Mouse (Mus musculus) regulatory T cell (primary cell): ENCODE data around the gene Cyp1a2.

Source experiments
- in situ Hi-C: fragments of 300-600 bp; cut with MboI, MseI; formaldehyde crosslinking; loops from one replicate; pipeline ENCODE4 v1.15.1; 2025; ENCODE audit warnings: high pct_unique_total_duplicates

Cyp1a2 gene

DNA sequence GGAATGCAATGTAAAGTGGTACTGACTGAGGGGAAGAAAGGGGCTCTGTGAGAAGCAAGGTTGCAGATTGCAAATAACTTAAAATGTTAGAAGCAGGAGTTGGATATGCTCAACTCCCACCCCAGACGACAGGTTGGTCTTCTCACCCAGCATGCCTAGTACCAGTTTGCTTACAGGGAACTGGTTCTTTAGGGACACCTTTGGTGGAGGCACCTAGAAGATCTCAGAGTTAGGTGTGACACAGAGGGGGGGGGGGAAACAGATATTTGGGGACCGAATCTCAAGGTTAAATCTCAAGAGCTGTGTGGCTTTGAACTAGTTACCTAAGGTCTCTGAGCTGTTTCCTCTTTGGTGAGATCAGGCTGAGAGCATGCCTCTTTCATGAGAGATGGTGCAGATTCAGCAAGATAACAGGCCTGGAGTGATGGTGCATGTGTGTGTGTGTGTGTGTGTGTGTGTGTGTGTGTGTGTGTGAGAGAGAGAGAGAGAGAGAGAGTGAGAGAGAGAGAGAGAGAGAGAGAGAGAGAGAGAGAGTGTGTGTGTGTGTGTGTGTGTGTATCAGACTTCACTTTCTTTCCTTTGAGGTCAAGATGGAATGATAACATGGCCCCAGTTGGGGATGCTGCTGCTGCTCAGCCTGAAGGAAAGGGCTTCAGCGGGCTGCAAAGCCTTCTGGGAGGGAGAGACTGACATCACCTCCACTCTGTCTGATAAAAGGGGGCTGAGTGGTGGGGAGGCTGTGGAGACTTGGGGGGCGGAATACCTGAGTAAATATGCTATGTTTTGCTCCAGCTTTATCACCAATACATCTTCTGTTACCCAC lies 36.0 kb downstream of the Cyp1a2 start:
- in situ Hi-C loops, result no loop called here

GRCm38 (mm10) chr9:57646551-57647103 lies 36.9 kb downstream of the Cyp1a2 start:
- in situ Hi-C loops, result no loop called here

GRCm38 (mm10) chr9:57644944-57645893 lies 38.3 kb downstream of the Cyp1a2 start:
- in situ Hi-C loops, result no loop called here

- in situ Hi-C loops, result no loop called here
Measured at GRCm38 (mm10) chr9:57644442-57644943, 39.0 kb downstream of the Cyp1a2 start.

- in situ Hi-C loops, result no loop called here
Measured at GRCm38 (mm10) chr9:57643856-57644180, 39.7 kb downstream of the Cyp1a2 start.

DNA sequence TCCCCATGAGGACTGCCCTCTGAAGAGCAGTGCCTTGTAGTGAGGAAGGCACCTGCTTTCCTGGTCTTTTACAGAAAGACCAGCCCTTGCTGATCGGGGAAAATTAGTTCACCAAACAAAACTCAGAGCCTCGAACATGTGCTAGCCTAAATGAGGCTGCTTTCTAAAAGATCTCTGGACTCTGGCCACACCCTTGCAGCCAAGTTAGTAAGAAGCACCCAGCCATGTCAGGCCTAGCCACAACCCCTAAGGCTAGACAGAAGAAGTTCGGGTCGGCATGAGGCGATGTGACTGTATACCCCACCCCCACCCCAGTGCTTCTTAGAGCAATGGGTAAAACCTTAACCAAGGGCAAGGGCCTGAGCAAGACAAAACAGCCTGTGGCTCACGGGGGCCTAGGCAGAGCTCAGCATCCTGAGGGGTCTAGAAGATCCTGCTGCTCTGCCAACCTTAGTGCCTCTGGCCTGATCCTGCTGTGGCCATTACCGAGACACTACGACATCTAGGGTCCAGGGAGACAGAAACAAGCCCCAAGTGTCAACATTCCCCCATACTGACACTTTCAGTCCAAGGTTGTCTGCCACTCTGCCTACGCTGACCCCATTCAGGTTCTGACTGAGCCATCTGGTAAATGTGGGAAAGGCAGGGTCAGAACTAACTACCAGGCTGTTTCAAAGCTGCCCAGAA lies 40.2 kb downstream of the Cyp1a2 start:
- in situ Hi-C loops, result no loop called here

DNA sequence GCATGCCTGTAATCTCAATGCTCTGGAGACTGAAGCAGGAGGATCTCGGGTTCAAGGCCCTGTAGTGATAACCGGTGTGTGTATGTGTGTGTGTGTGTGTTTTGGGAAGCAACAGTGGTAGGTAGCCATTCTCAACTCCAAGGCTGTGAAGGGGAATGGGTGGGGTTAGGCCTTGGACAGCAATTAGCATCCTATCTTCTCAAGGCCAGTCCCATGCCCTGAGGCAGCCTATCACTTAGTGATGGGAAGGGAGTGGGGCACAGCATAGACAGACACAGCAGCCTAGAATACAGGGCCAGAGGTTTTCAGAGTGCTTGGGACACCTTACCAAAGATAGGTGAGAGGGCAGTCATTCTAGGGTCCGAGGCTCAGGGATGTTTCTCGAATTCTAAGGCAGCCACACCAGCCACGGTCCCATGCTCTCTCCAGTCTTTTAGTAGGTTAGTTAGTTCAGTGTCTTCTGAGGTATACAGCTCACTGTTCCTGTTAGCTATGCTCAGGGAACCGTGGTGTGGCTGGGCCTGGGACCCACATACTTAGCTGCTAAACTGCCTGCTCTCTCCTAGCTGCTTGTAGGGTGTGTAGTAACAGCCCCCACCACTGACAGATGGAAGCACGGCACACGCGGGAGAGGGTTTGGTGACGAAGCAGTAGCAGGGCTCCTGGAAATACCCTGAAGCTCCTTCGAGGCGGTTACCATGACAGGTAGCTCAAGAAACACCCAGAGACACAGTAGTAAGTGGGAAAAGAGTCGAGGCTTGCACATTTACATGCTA lies 41.5 kb downstream of the Cyp1a2 start:
- in situ Hi-C loops, result no loop called here

- in situ Hi-C loops, result no loop called here
Measured at GRCm38 (mm10) chr9:57641022-57641421, 42.5 kb downstream of the Cyp1a2 start.

DNA sequence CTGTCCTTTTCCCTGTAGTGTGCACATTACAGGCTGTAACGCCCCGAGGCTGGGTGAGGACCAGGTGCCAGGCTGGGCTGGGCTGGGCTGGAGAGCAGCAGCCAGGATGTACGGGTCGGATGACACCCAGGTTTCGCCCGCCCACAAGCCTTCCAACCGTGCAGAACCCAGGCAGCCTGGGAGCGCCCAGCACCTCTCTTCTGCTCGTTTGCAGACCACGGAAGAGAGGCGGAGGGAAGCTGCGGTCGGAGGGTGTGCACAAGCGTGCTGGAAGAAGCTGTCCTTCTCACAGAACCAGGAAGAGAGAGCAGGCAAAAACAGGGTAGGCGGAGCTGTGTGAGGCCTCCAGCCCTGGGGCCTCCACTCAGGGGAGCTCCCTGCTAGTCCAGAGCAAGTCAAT lies 43.1 kb downstream of the Cyp1a2 start:
- in situ Hi-C loops, result no loop called here

DNA sequence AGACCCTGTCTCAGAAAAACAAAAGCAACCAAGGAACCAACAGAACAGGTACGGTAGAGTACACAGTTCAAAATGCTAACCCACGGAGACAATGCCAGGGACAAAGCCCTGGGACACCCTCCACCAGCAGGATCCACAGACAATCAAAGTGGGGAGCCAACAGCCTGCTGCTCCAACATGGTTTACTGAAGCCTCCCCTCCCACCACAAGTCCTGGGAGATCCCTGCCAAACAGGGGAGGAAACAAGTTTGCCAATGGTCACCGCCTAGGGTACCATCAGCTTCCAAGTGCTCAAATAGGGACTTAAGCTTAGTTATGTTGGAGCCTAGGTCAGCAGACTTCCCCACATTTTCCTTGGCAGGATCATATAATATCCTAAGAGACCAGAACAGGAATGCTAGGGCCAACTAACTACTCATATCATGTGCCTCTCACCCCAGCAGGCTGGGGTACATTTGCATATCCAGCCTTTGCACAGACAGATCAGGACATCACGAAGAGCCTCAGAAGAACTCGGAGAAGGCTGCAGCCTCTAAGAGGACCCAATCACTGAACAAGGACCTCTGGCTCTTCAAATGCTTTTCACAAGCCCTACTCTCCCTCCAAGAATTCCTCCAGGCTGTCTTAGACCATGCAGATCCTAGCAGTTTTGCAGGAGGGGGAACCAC lies 43.7 kb downstream of the Cyp1a2 start:
- in situ Hi-C loops, result no loop called here

GRCm38 (mm10) chr9:57638651-57639459 lies 44.6 kb downstream of the Cyp1a2 start:
- in situ Hi-C loops, result no loop called here

DNA sequence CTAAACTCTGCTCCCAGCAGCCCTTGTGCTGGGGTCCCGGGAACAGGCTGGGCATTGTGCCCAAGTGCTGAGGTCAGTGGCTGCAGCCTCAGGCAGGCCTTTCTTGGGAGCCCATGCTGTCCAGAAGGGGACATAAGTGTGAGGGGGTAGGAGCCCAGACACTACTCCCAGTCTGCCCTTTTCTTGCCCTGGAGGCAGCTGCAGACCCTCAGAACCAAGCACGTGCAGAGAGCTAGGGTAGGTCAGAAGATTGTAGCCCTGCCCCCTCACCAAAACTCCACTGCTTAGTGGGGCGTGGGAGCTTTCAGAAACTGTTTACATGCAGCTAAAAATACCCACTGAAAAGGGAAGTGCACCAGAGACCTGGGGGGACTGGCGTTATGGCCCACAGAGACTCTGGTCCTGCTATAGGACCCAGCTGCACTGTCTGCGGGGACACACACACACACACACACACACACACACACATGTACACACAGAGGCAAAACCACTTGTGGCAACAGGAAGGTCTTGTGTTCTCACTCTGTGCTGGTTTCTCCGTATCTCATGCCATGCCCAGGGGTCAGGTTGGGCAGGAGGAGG lies 45.7 kb downstream of the Cyp1a2 start:
- in situ Hi-C loops, result no loop called here

- in situ Hi-C loops, result no loop called here
Measured at GRCm38 (mm10) chr9:57637272-57637671, 46.2 kb downstream of the Cyp1a2 start.

DNA sequence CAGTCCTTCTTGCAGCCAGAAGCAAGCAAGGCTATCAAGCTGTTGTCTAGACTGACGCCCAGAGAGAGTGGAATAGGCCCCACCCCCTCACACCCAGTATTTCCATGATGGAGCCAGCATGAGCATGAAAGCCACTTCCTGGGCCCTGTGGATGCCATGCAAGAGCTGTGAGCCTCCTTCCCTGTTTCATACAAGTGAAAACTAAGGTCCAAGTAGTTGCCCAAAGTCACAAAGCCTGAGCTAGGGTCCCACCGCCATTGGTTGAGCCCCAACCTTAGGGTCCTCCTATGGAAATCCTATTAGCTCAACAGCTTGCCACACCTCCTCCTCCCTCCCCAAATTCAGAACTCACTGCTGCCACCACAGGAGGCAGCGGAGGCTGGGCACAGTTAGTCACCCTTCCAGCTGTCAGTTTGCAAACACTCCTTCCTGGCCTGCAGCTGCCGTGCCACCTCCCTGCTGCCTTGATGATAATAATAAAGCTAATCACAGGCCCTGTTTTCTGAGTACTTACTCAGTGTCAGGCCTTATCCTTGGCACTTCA lies 50.0 kb downstream of the Cyp1a2 start:
- in situ Hi-C loops, result no loop called here

GRCm38 (mm10) chr9:57629118-57629874 lies 54.2 kb downstream of the Cyp1a2 start:
- in situ Hi-C loops, result no loop called here

DNA sequence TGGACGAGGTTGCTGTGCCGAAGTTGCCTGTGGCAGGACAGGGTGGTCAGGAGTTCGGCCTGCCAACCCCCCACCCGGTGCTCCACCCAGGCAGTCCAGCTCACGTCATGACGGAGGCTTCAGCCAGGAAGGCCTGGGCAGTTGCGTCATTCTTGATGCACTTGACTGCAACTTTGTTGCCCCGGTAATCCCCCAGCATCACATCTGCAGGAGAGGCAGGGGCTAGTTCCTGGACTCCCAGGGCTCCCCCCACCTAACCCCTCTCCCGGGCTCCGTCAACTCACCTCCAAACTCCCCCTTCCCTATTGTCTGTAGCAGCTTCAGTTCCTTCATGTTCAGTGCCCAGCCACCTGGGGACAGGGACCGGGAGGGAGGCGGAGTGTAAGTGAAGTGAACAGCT lies 54.8 kb downstream of the Cyp1a2 start:
- in situ Hi-C loops, result no loop called here

DNA sequence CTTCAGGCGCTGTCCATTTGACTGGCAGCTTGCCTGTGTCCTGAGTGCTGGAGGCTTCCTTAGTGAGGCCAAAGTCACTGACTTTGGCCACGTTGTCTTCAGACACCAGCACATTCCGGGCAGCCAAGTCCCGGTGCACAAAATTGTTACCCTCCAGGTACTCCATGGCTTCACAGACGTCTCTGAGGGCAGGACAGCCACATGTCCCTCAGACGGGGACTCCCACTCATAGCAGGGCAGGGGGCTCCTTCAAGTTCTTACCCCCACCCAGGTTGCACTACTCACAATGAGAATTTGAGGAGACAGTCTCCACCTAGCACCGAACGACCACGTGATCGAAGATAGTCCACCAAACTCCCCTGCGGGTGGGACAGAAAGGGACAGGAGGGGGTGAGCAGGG lies 55.6 kb downstream of the Cyp1a2 start:
- in situ Hi-C loops, result no loop called here

- in situ Hi-C loops, result no loop called here
Measured at GRCm38 (mm10) chr9:57627191-57627590, 56.3 kb downstream of the Cyp1a2 start.
